Mouse (Mus musculus): Measurements from ENCODE around the gene Smco4.

GRCm38 (mm10) chr9:15472256-15472655 lies 21.0 kb upstream of the Smco4 start:
- TF ChIP-seq CTCF (IDR thresholded peaks at IDR 0.05; ENCODE audit: borderline replicate concordance, insufficient read depth, low read length), result no peak
- no peak for TF ChIP-seq POLR2A (IDR thresholded peaks at IDR 0.05; ENCODE audit: low read depth, low read length)
